Mouse (Mus musculus) neural tube, embryonic 13.5 days (tissue): ENCODE measurements at regions not wholly inside any gene's neighbourhood (a gene's known extent, or its start where the extent isn't known, plus 50 kb on each side); places are given as distances from the start of the nearest gene placed in this dataset.

ENCODE experiments used
- ATAC-seq: fragments of 200-750 bp; cut with Nextera tagmentation; 2 replicates; pipeline ENCODE4 v1.8.0; 2017; ENCODE audit warnings: low read depth, mild to moderate bottlenecking, moderate TSS enrichment, moderate library complexity
- H3K27ac ChIP-seq: fragments of 300-500 bp; sonication (generic); replicated peaks from 2 replicates; pipeline ENCODE4 v1.5.1; 2015; ENCODE audit warnings: moderate library complexity, mild to moderate bottlenecking, inconsistent platforms
- H3K27me3 ChIP-seq: fragments of 300-500 bp; sonication (generic); 2 replicates; pipeline ENCODE4 v1.6.1; 2015; ENCODE audit warnings: mild to moderate bottlenecking, inconsistent platforms
- H3K36me3 ChIP-seq: fragments of 300-500 bp; sonication (generic); 2 replicates; pipeline ENCODE4 v1.6.1; 2015; ENCODE audit warnings: mild to moderate bottlenecking, inconsistent platforms
- H3K4me1 ChIP-seq: fragments of 300-500 bp; sonication (generic); replicated peaks from 2 replicates; pipeline ENCODE4 v1.6.1; 2015; ENCODE audit warnings: inconsistent platforms
- H3K4me2 ChIP-seq: fragments of 300-500 bp; sonication (generic); 2 replicates; pipeline ENCODE4 v1.6.1; 2015; ENCODE audit warnings: inconsistent platforms, mild to moderate bottlenecking, moderate library complexity
- H3K4me3 ChIP-seq: fragments of 300-500 bp; sonication (generic); 2 replicates; pipeline ENCODE4 v1.5.1; 2015; ENCODE audit warnings: mild to moderate bottlenecking, inconsistent platforms
- H3K9ac ChIP-seq: fragments of 300-500 bp; sonication (generic); 2 replicates; pipeline ENCODE4 v1.6.1; 2015; ENCODE audit warnings: moderate library complexity, mild to moderate bottlenecking, inconsistent platforms
- H3K9me3 ChIP-seq: fragments of 300-500 bp; sonication (generic); 2 replicates; pipeline ENCODE4 v1.6.1; 2016; ENCODE audit warnings: inconsistent platforms
- WGBS: fragments of 180-500 bp; shearing (Covaris S2); methylation state at CpG from one replicate; pipeline ENCODE4 v1.1.7; 2015; 5-methylcytosine and 5-hydroxymethylcytosine counted together

DNA sequence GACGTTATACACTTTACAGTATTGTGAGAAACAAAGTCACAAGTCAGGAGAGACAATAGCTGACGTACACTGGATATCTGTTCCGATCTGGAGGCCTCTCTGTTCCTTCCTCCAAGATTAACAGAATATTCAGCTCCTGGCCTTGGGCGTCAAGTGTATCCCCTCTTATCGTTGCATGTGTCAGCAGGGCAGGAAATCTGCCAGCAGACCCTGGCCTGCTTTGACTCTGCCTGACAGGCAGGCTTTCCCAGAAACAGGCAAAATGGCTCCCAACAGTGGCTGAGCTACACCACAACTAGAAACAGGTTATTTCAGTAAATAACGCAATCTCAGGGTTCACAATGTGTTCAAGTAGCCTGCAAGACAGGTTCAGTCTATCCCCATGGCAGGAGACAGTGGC lies 112.3 kb upstream of the Otogl start:
- Histone ChIP-seq H3K9ac (no peak overlapping the region), H3K36me3 (no peaks in the 10 kb centered on the region), H3K27me3 (no peaks in the 10 kb centered on the region), H3K9me3 (no peaks in the 10 kb centered on the region), H3K27ac (no peak overlapping the region), H3K4me2 (no peak overlapping the region), H3K4me1 (no peaks in the 10 kb centered on the region), H3K4me3 (no peak overlapping the region)
- 90% methylated on average over 6 of the region's 6 CpGs for WGBS
- ATAC-seq, result no peak

DNA sequence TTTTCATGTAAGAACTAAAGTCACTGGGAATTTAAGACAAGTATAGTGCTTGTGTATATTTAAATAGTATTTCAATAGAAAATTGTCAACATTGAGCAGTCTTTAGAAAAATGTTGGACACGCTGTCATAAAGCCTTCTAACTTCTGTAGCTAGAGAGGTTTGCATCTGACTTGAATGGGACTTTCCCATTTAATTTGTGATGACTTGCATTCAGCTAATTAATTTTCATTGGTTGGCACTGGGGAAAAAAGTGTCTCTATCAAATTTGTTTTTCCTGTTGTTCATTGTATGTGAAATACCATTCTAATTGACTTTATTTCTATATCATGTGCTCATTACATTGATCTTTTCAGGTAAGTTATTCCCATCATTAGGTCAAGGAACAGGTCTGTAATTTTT lies 104.6 kb upstream of the Otogl start:
- ATAC-seq, result no peak
- H3K4me2 ChIP-seq, result no peak overlapping the region
- no peak overlapping the region for H3K4me3 ChIP-seq
- no peaks in the 10 kb centered on the region for H3K4me1 ChIP-seq
- H3K27ac ChIP-seq, result no peak overlapping the region
- WGBS, result 100% methylated on average over 1 of the region's 1 CpGs
- H3K36me3 ChIP-seq, result no peaks in the 10 kb centered on the region
- no peak overlapping the region for H3K9ac ChIP-seq
- H3K27me3 ChIP-seq, result no peaks in the 10 kb centered on the region
- H3K9me3 ChIP-seq, result no peaks in the 10 kb centered on the region

DNA sequence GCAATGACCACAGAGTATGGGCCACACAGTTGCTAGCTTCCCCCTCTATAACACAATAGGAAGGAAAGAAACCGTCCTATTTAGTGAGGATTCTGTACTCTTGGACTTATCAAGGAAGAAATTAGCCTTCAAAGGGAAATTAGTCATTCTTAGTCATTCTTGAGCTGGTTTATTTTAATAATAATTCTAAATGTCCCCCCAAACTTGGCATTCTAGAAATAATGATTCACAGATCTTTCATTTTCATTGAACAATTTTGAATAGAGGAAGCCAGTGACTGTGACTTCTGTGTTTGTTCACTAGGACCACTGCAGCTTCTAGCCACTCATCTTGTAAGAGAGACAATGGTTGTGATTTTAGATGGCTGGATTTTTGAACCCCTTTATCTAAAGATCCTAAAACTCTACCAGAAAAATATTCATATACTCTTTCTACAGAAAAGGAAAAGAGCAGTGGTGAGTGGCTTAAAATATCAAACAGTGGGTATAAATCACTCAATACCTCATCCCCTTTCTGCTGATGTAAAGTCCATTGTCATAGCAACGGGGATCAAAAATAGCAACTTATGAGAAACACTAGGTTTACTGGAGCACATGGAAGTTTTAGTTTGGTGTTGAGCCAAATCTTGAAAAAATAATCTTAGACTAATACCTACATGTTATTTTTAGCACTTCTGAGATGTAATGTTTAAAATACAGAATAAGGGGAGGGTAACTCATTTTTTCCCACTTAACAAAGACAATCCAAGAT lies 83.1 kb upstream of the Otogl start:
- no peak overlapping the region for H3K4me2 ChIP-seq
- WGBS, result 78% methylated on average over 2 of the region's 2 CpGs
- H3K4me3 ChIP-seq, result no peak overlapping the region
- no peak overlapping the region for H3K9ac ChIP-seq
- H3K27me3 ChIP-seq, result no peaks in the 10 kb centered on the region
- H3K4me1 ChIP-seq, result no peaks in the 10 kb centered on the region
- no peak for ATAC-seq
- no peaks in the 10 kb centered on the region for H3K36me3 ChIP-seq
- no peaks in the 10 kb centered on the region; the same call in 1 of the 2 replicates for H3K9me3 ChIP-seq
- no peak overlapping the region for H3K27ac ChIP-seq

- H3K4me3 ChIP-seq, result no peak overlapping the region
- H3K4me1 ChIP-seq, result no peaks in the 10 kb centered on the region
- no peak for ATAC-seq
- WGBS, result 78% methylated on average over 3 of the region's 3 CpGs
- no peaks in the 10 kb centered on the region for H3K27me3 ChIP-seq
- H3K36me3 ChIP-seq, result no peaks in the 10 kb centered on the region
- H3K9ac ChIP-seq, result no peak overlapping the region
- no peaks in the 10 kb centered on the region; the same call in 1 of the 2 replicates for H3K9me3 ChIP-seq
- H3K27ac ChIP-seq, result no peak overlapping the region
- H3K4me2 ChIP-seq, result no peak overlapping the region
Observed at GRCm38 (mm10) chr10:107992621-107993020, 80.7 kb upstream of the Otogl start.

- Histone ChIP-seq H3K36me3 (no peaks in the 10 kb centered on the region), H3K4me1 (no peaks in the 10 kb centered on the region), H3K27me3 (no peaks in the 10 kb centered on the region), H3K4me2 (no peak overlapping the region), H3K9ac (no peak overlapping the region), H3K4me3 (no peak overlapping the region), H3K9me3 (no peaks in the 10 kb centered on the region; the same call in 1 of the 2 replicates), H3K27ac (no peak overlapping the region)
- WGBS, result 88% methylated on average over 3 of the region's 3 CpGs
- ATAC-seq, result no peak
Observed at GRCm38 (mm10) chr10:107990557-107990956, 78.6 kb upstream of the Otogl start.

DNA sequence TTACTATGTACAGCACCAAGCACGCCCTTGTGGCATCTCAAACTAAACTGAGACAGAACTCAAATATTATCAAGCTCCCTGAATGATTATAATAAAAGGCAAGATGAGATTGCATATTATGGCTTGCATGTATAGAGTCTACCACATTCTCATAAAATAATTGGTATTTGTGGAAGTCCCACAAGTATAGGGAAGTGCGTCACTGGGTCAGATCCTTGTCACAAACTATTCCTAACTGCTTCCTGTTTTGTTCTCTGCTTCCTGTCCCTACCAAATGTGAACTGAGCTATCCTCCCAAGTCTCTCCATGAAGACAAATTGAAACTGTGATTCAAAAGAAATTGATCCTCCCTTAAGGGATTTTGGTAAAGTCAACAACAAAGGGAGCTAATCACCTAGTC lies 78.0 kb upstream of the Otogl start:
- H3K4me2 ChIP-seq, result no peak overlapping the region
- WGBS, result 94% methylated on average over 2 of the region's 2 CpGs
- no peaks in the 10 kb centered on the region for H3K4me1 ChIP-seq
- no peak for ATAC-seq
- no peak overlapping the region for H3K4me3 ChIP-seq
- H3K36me3 ChIP-seq, result no peaks in the 10 kb centered on the region
- H3K9me3 ChIP-seq, result no peaks in the 10 kb centered on the region; the same call in 1 of the 2 replicates
- no peaks in the 10 kb centered on the region for H3K27me3 ChIP-seq
- no peak overlapping the region for H3K9ac ChIP-seq
- H3K27ac ChIP-seq, result no peak overlapping the region

DNA sequence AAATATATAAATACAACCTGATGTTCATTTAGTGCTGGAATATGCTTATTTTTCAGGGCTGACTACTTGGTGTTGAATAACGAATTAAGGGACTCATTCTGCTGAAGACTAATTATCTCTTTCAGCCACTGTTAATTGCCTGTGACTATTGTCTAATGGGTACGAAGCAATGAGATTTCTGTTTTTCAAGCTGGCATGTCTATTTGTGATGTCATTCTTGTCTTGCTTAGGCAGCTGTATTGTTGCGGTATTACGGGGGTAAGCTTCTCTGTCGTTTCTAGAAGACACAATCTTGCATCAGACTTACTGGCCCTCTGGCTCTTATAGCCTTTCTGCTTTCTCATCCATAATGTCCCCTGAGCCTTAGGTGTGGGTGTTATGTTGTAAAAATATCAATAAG lies 70.7 kb upstream of the Otogl start:
- 80% methylated on average over 5 of the region's 5 CpGs for WGBS
- ATAC-seq, result no peak; the same call in 1 of the 2 replicates
- H3K27ac ChIP-seq, result no peak overlapping the region

GRCm38 (mm10) chr10:107982082-107982481 lies 70.1 kb upstream of the Otogl start:
- no peak overlapping the region for H3K9ac ChIP-seq
- 100% methylated on average over 1 of the region's 1 CpGs for WGBS
- H3K36me3 ChIP-seq, result no peaks in the 10 kb centered on the region
- no peaks in the 10 kb centered on the region for H3K9me3 ChIP-seq
- H3K27ac ChIP-seq, result no peak overlapping the region
- no peak overlapping the region for H3K4me2 ChIP-seq
- H3K4me3 ChIP-seq, result no peak overlapping the region
- H3K4me1 ChIP-seq, result no peaks in the 10 kb centered on the region
- no peak for ATAC-seq
- H3K27me3 ChIP-seq, result no peaks in the 10 kb centered on the region

More for the DNA sequence above, 70.7 kb upstream of the Otogl start:
- Histone ChIP-seq H3K4me1 (no peaks in the 10 kb centered on the region), H3K9me3 (no peaks in the 10 kb centered on the region), H3K4me3 (no peak overlapping the region), H3K27me3 (no peaks in the 10 kb centered on the region), H3K9ac (no peak overlapping the region), H3K36me3 (no peaks in the 10 kb centered on the region), H3K4me2 (no peak overlapping the region)

DNA sequence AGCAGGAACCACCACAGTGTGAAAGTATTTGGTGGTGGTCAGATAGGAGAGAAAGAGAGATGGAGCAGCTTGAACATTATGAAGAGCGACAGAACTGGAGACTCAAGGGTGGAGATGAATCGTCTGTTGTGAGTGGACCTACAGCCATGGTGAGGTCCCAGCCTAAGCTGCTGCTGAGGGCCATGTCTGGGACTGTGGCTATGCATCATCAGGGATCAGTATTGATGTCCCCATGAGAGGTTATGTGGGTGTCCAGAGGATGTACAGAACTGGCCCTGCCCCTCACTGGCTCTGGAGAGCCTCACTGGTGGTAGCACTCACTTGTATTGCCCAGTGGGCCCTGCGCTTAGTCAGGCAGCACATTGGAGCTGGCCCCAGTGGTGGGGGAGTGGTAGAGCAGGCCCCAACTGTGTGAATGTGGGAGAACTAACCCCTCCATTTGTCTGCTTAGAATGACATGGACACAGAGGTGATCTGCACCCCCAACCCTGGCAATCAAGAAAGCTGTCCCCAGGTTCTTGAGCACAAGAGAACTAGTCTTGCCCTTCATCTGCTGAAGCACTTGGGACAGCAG lies 64.5 kb upstream of the Otogl start:
- Histone ChIP-seq H3K9me3 (no peaks in the 10 kb centered on the region), H3K9ac (no peak overlapping the region), H3K4me2 (no peak overlapping the region), H3K27me3 (no peaks in the 10 kb centered on the region), H3K27ac (no peak overlapping the region), H3K36me3 (no peaks in the 10 kb centered on the region), H3K4me3 (no peak overlapping the region), H3K4me1 (no peaks in the 10 kb centered on the region)
- 97% methylated on average over 3 of the region's 3 CpGs for WGBS
- ATAC-seq, result no peak

- no peak overlapping the region for H3K9ac ChIP-seq
- no peak for ATAC-seq
- H3K27me3 ChIP-seq, result no peaks in the 10 kb centered on the region
- H3K9me3 ChIP-seq, result no peaks in the 10 kb centered on the region
- H3K36me3 ChIP-seq, result no peaks in the 10 kb centered on the region
- no peak overlapping the region for H3K4me3 ChIP-seq
- H3K27ac ChIP-seq, result no peak overlapping the region
- H3K4me2 ChIP-seq, result no peak overlapping the region
- H3K4me1 ChIP-seq, result no peaks in the 10 kb centered on the region
Observed at GRCm38 (mm10) chr10:107971748-107972147, 59.8 kb upstream of the Otogl start.

DNA sequence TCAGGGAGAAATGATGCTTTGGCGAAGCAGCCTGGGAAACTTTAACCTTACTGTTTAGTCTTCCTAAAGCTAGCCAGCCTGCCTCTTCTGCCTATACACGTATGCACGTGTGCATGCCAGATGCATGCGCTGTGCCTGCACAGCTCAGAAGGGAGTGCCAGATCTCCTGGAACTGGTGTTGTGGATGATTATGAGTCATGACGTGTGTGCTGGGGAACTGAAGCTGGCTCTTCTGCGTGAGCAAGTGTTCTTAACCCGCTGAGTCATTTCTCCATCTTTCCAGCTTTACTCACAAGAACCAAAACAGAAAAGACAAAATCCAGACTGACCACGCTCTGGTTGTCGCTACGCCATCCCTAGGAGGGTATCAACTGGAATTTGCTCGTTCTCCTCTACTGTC lies 55.1 kb upstream of the Otogl start:
- no peak overlapping the region for H3K9ac ChIP-seq
- 94% methylated on average over 11 of the region's 11 CpGs for WGBS
- no peak for ATAC-seq
- H3K4me2 ChIP-seq, result no peak overlapping the region
- no peak overlapping the region for H3K4me3 ChIP-seq
- no peaks in the 10 kb centered on the region for H3K9me3 ChIP-seq
- no peak overlapping the region for H3K27ac ChIP-seq
- H3K4me1 ChIP-seq, result no peaks in the 10 kb centered on the region
- H3K27me3 ChIP-seq, result no peaks in the 10 kb centered on the region
- no peaks in the 10 kb centered on the region for H3K36me3 ChIP-seq

- H3K9ac ChIP-seq, result no peak overlapping the region
- H3K4me3 ChIP-seq, result no peak overlapping the region
- no peaks in the 10 kb centered on the region for H3K36me3 ChIP-seq
- ATAC-seq, result no peak
- no peak overlapping the region for H3K27ac ChIP-seq
- 83% methylated on average over 1 of the region's 1 CpGs for WGBS
- H3K4me1 ChIP-seq, result no peaks in the 10 kb centered on the region
- no peaks in the 10 kb centered on the region for H3K27me3 ChIP-seq
- no peaks in the 10 kb centered on the region for H3K9me3 ChIP-seq
- no peak overlapping the region for H3K4me2 ChIP-seq
Observed at GRCm38 (mm10) chr10:107964022-107964421, 52.1 kb upstream of the Otogl start.

DNA sequence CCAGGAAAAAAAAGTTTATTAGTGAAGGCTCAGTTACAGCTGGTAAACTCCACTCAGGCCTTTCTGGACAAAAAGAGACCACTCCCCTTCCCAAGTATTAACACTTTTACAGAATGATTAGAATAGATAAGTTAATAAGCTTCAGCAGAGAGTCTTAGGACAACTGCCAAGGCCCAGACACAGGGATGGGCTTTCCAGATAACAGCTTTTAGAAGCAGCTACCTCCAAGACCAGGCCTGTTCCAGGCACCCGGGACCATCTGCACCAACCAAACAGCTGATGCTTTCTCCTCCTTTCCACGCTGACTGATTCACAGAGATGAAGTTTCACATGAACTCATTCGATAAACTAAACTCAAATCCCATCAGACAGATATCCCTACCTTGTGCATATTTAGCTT lies 50.2 kb upstream of the Otogl start:
- Histone ChIP-seq H3K27me3 (no peaks in the 10 kb centered on the region), H3K9ac (no peak overlapping the region), H3K9me3 (no peaks in the 10 kb centered on the region), H3K27ac (no peak overlapping the region), H3K36me3 (no peaks in the 10 kb centered on the region), H3K4me1 (no peaks in the 10 kb centered on the region), H3K4me2 (no peak overlapping the region), H3K4me3 (no peak overlapping the region)
- WGBS, result 96% methylated on average over 3 of the region's 3 CpGs
- no peak for ATAC-seq
